Mouse (Mus musculus): ENCODE results near the gene Vpreb3. TPM values are rescaled to one million over a fixed set of nuclear protein-coding genes. Genes with fewer than 3 reads are reported as not detected.

The Vpreb3 gene
- polyA plus RNA-seq (2014; fragmentation: Nextera tagmentation; extraction: Ambion mirVana) = 0.88 and 1.3 TPM in 2 replicates

DNA sequence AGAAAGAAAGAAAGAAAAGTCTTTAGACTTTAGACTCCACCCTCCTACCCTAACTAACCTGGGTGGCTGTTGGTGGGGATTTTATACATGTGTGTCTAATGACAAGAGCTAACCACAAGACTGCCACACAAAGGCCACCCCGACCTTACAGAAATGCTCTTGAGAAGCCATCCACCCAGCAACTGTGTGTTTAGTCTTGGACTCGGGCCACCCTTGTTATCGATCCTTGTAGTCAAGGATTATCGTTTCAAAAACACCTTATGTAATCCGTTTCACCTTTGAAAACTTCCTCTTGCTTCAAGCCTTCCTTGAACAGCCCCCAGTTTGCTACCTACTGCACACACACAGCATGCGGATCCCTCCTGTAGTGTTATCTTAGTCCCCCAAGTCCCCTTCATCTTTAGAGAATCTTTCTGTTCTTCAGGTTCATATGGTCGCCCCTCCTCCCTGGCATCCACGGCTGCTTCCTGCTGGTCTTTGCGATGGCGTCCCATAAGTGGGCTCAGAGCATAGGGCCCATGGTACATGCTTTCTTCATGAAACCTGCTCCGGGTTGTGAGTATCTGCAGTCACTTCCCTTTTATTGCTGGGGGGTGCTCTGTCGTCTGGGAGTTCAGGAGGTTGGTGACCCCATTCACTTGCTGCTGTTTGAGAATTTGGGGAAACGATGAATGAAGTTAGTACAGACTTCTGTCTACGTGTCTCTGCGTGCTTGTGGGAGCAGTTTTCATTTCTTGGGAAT is at the start of gene Vpreb3:
Gene Vpreb3, plus strand, starts transcription at position 322 of the 742 bp plus-strand sequence.
- Histone ChIP-seq H3K4me1 (ENCODE audit: control insufficient read depth, insufficient read depth, low read length) (peaks cover 11% of the 10 kb centered on the region; the same call in 1 of the 2 replicates), H3K27ac (ENCODE audit: low read length) (peak within 1 kb of the TSS; percentile 67), H3K9me3 (ENCODE audit: control insufficient read depth, low read depth, low read length) (no peaks in the 10 kb centered on the region), H3K4me2 (replicated peaks; ENCODE audit: low read depth, low read length) (no peak within 1 kb of the TSS), H3K36me3 (ENCODE audit: control insufficient read depth, insufficient read depth, low read length) (no peaks in the 10 kb centered on the region), H3K9ac (replicated peaks; ENCODE audit: low read depth, low read length) (no peak within 1 kb of the TSS), H3K27me3 (ENCODE audit: control insufficient read depth, insufficient read depth, low read length) (no peaks in the 10 kb centered on the region), H3K4me3 (ENCODE audit: low read depth, low read length) (no peak within 1 kb of the TSS)
- ATAC-seq (ENCODE audit: insufficient number of reproducible peaks, insufficient read depth, low FRiP score, low read depth) = no peak
- 78% methylated on average over 15 of the region's 15 CpGs for WGBS

DNA sequence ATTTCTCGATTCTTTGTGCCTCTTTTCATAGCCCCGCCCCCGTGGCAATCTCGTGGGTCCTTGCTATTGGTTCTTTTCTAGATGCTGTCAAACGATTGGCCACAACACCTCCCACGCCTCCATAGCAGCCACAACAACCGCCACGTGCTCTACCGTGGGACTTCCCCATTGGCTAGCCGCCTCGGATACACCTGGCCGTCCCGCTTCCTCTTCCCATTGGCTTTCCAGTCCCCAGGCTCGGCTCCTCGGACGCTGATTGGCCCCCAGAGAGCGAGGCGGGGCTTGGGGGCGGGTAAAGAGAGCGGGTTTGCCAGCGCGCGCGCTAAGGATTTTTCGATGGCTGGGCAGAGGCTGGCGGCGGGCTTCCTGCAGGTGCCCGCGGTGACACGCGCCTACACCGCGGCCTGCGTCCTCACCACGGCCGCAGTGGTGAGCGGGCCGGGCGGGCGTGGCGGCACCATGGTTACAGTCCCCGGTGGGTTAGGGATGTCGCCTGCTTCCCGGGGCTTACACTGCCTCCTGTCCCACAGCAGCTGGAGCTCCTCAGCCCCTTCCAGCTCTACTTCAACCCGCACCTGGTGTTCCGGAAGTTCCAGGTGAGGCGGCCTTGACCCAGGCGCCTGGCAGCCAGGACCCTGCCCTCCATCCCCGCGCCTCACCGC is 49.6 kb upstream of the Vpreb3 start, which contains the start of gene Derl3:
Gene Derl3, plus strand, starts transcription at position 325 of the 662 bp plus-strand sequence.
- Histone ChIP-seq H3K9me3 (ENCODE audit: control insufficient read depth, low read depth, low read length) (no peaks in the 10 kb centered on the region), H3K27me3 (ENCODE audit: control insufficient read depth, insufficient read depth, low read length) (no peaks in the 10 kb centered on the region), H3K4me3 (ENCODE audit: low read depth, low read length) (peak within 1 kb of the TSS; percentile 33), H3K4me2 (replicated peaks; ENCODE audit: low read depth, low read length) (peak within 1 kb of the TSS; percentile 82), H3K27ac (ENCODE audit: low read length) (no peak within 1 kb of the TSS), H3K9ac (replicated peaks; ENCODE audit: low read depth, low read length) (no peak within 1 kb of the TSS), H3K36me3 (ENCODE audit: control insufficient read depth, insufficient read depth, low read length) (peaks cover 28% of the 10 kb centered on the region), H3K4me1 (ENCODE audit: control insufficient read depth, insufficient read depth, low read length) (peaks cover 9% of the 10 kb centered on the region; the same call in 1 of the 2 replicates)
- WGBS = under 1% methylated on average over 50 of the region's 51 CpGs
- ATAC-seq (ENCODE audit: insufficient number of reproducible peaks, insufficient read depth, low FRiP score, low read depth) = peak; percentile 99

DNA sequence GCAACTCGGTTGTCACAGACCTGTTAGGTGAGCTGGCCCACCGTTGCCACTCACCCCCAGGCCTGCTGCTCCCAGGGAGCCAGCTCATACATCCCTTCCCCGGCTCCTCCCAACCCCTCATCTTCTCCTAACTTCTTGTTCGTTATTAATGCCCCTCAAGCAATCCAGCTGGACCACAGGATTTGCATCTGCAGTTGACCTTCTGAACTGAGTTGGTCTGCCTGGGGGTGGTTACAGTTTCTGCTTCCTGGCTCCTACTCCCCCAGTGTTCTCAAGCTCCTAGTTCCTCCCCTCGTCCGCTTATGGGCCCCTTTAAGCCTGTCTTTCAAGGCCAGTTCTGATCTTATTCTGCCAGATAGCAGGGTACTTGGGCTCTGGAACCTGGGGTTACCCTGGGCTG is 48.3 kb upstream of the Vpreb3 start:
- H3K4me3 ChIP-seq (ENCODE audit: low read depth, low read length) = no peak overlapping the region
- peaks cover 42% of the 10 kb centered on the region for H3K36me3 ChIP-seq (ENCODE audit: control insufficient read depth, insufficient read depth, low read length)
- WGBS = 70% methylated on average over 6 of the region's 6 CpGs
- H3K27me3 ChIP-seq (ENCODE audit: control insufficient read depth, insufficient read depth, low read length) = no peaks in the 10 kb centered on the region
- ATAC-seq (ENCODE audit: insufficient number of reproducible peaks, insufficient read depth, low FRiP score, low read depth) = no peak
- no peak overlapping the region for H3K4me2 ChIP-seq (replicated peaks; ENCODE audit: low read depth, low read length)
- H3K27ac ChIP-seq (ENCODE audit: low read length) = no peak overlapping the region
- no peak overlapping the region for H3K9ac ChIP-seq (replicated peaks; ENCODE audit: low read depth, low read length)
- H3K4me1 ChIP-seq (ENCODE audit: control insufficient read depth, insufficient read depth, low read length) = peaks cover 9% of the 10 kb centered on the region; the same call in 1 of the 2 replicates
- H3K9me3 ChIP-seq (ENCODE audit: control insufficient read depth, low read depth, low read length) = no peaks in the 10 kb centered on the region

DNA sequence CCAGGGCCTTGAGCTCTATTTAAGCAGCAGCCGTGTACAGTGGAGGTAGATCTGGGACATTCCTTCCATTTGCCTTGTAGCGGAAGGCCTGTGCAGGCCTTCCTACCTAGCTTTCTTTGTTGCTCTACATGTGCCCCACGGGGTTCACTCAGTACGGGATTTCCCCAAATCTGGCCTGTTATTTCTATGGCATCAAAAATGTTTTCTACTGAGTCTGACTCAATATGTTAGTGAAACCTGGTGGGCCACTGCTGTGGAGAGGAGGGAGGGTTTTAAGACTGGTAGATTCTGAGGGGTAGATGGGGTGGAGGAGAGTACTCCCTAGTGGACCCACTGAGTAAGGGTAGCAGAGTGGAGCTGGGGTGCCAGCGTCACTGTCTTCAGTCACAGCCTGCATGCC is 47.1 kb upstream of the Vpreb3 start:
- H3K36me3 ChIP-seq (ENCODE audit: control insufficient read depth, insufficient read depth, low read length) = peaks cover 49% of the 10 kb centered on the region
- no peaks in the 10 kb centered on the region for H3K27me3 ChIP-seq (ENCODE audit: control insufficient read depth, insufficient read depth, low read length)
- H3K4me2 ChIP-seq (replicated peaks; ENCODE audit: low read depth, low read length) = no peak overlapping the region
- H3K9ac ChIP-seq (replicated peaks; ENCODE audit: low read depth, low read length) = no peak overlapping the region
- H3K4me3 ChIP-seq (ENCODE audit: low read depth, low read length) = no peak overlapping the region
- no peaks in the 10 kb centered on the region for H3K9me3 ChIP-seq (ENCODE audit: control insufficient read depth, low read depth, low read length)
- WGBS = 93% methylated on average over 5 of the region's 5 CpGs
- ATAC-seq (ENCODE audit: insufficient number of reproducible peaks, insufficient read depth, low FRiP score, low read depth) = no peak
- H3K27ac ChIP-seq (ENCODE audit: low read length) = no peak overlapping the region
- H3K4me1 ChIP-seq (ENCODE audit: control insufficient read depth, insufficient read depth, low read length) = peaks cover 9% of the 10 kb centered on the region; the same call in 1 of the 2 replicates

DNA sequence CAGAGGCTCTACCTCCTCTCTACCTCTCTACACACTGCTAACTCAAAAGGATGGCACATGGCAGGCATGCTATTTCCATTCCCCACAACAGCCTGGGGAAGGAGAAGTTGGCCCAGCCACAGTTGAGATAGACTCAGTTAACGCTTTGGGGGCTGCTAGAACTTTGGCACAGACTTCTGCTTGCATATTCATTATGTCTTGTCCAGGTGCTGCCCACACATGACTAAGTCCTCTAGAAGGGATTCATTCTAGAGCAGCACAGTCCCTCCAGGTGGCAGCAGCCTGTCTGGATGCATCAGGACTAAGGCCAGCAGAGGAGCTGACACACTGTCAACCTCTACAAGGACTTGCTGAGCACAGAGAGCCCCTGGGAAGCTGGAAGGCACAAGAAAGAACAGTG is 46.6 kb upstream of the Vpreb3 start:
- Histone ChIP-seq H3K4me2 (replicated peaks; ENCODE audit: low read depth, low read length) (no peak overlapping the region), H3K4me1 (ENCODE audit: control insufficient read depth, insufficient read depth, low read length) (peaks cover 9% of the 10 kb centered on the region; the same call in 1 of the 2 replicates), H3K4me3 (ENCODE audit: low read depth, low read length) (no peak overlapping the region), H3K9me3 (ENCODE audit: control insufficient read depth, low read depth, low read length) (no peaks in the 10 kb centered on the region), H3K9ac (replicated peaks; ENCODE audit: low read depth, low read length) (no peak overlapping the region), H3K27ac (ENCODE audit: low read length) (no peak overlapping the region), H3K27me3 (ENCODE audit: control insufficient read depth, insufficient read depth, low read length) (no peaks in the 10 kb centered on the region), H3K36me3 (ENCODE audit: control insufficient read depth, insufficient read depth, low read length) (peaks cover 54% of the 10 kb centered on the region)
- WGBS = 97% methylated on average over 1 of the region's 1 CpGs
- no peak for ATAC-seq (ENCODE audit: insufficient number of reproducible peaks, insufficient read depth, low FRiP score, low read depth)

DNA sequence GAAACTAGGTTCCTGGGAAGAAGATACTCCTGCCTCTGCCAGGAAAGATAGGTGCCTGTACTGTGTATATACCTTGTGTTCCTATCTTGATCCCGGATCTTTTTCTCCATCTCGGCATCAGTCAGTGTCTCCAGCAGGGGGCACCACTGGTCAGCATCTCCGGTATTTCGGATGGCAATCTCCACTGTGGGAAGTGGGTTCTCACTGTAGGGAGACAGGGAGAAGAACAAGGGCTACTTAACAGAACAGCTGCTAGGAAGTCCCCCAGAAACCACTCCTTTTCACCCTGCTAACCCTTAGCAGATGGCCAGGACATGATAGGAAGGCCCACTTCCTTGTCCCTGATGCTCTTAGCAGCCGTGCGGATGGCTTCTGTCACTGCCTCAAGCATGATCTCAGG is 45.5 kb upstream of the Vpreb3 start:
- ATAC-seq (ENCODE audit: insufficient number of reproducible peaks, insufficient read depth, low FRiP score, low read depth) = no peak
- Histone ChIP-seq H3K9me3 (ENCODE audit: control insufficient read depth, low read depth, low read length) (no peaks in the 10 kb centered on the region), H3K27ac (ENCODE audit: low read length) (no peak overlapping the region), H3K4me1 (ENCODE audit: control insufficient read depth, insufficient read depth, low read length) (peaks cover 9% of the 10 kb centered on the region; the same call in 1 of the 2 replicates), H3K9ac (replicated peaks; ENCODE audit: low read depth, low read length) (no peak overlapping the region), H3K4me3 (ENCODE audit: low read depth, low read length) (no peak overlapping the region), H3K4me2 (replicated peaks; ENCODE audit: low read depth, low read length) (no peak overlapping the region), H3K27me3 (ENCODE audit: control insufficient read depth, insufficient read depth, low read length) (no peaks in the 10 kb centered on the region), H3K36me3 (ENCODE audit: control insufficient read depth, insufficient read depth, low read length) (peaks cover 65% of the 10 kb centered on the region)
- WGBS = 49% methylated on average over 6 of the region's 6 CpGs

DNA sequence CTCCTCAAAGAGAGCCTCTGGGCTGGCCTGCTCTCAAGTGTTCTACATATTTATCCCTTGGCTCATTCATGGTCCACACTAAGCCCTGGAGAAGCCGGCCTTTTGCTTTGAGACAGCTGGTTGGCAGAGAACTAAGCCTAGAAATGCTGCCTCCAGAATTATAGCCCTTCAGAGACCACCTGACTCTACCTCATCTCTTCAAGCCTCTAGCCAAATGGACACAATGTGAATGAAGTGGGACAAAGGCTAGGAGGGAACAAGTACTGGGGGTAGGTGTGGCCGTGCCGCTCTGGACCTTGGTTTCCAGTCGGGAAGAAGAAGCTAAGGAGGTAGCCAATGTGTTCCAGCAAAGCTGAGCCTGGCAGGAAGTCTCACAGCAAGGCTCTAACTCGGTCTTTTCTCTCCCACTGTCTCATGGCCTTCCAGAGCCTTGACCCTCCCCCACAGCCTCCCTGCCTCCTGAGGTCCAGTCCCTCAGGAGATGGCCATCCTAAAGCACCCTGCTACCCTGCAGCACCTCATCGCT is 44.8 kb upstream of the Vpreb3 start:
- 76% methylated on average over 6 of the region's 6 CpGs for WGBS
- Histone ChIP-seq H3K9ac (replicated peaks; ENCODE audit: low read depth, low read length) (no peak overlapping the region), H3K4me3 (ENCODE audit: low read depth, low read length) (no peak overlapping the region), H3K27ac (ENCODE audit: low read length) (no peak overlapping the region), H3K4me2 (replicated peaks; ENCODE audit: low read depth, low read length) (no peak overlapping the region), H3K9me3 (ENCODE audit: control insufficient read depth, low read depth, low read length) (no peaks in the 10 kb centered on the region), H3K27me3 (ENCODE audit: control insufficient read depth, insufficient read depth, low read length) (no peaks in the 10 kb centered on the region), H3K36me3 (ENCODE audit: control insufficient read depth, insufficient read depth, low read length) (peaks cover 73% of the 10 kb centered on the region), H3K4me1 (ENCODE audit: control insufficient read depth, insufficient read depth, low read length) (0 out of 2 replicates have a peak, but pooled peaks cover 5% of the 10 kb centered on the region)
- no peak for ATAC-seq (ENCODE audit: insufficient number of reproducible peaks, insufficient read depth, low FRiP score, low read depth)

DNA sequence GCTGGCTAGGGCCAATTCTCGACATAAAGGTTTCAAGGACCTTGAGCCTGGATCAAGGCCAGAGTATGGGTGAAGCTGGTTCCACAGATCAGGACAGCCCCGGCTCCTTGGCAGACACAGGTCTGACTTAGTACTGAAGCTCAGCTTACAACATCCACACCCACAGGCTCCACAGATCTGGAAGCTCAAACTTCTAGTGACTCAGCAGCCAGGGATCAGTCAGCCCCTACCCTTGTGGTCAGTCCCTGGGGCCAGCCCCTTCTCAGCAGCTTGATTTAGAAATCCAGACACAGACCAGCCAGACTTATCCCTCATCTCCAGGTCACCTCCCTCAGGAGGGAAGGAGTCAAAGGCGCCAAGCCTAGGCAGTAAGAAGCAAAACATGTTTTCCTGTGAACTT is 44.0 kb upstream of the Vpreb3 start:
- ATAC-seq (ENCODE audit: insufficient number of reproducible peaks, insufficient read depth, low FRiP score, low read depth) = no peak

More for the DNA sequence above, 44.0 kb upstream of the Vpreb3 start:
- no peak overlapping the region for H3K4me3 ChIP-seq (ENCODE audit: low read depth, low read length)
- no peaks in the 10 kb centered on the region for H3K27me3 ChIP-seq (ENCODE audit: control insufficient read depth, insufficient read depth, low read length)
- no peak overlapping the region for H3K9ac ChIP-seq (replicated peaks; ENCODE audit: low read depth, low read length)
- no peak overlapping the region for H3K4me2 ChIP-seq (replicated peaks; ENCODE audit: low read depth, low read length)
- no peak overlapping the region for H3K27ac ChIP-seq (ENCODE audit: low read length)
- 68% methylated on average over 3 of the region's 3 CpGs for WGBS
- H3K36me3 ChIP-seq (ENCODE audit: control insufficient read depth, insufficient read depth, low read length) = peaks cover 80% of the 10 kb centered on the region
- H3K9me3 ChIP-seq (ENCODE audit: control insufficient read depth, low read depth, low read length) = no peaks in the 10 kb centered on the region
- no peaks in the 10 kb centered on the region for H3K4me1 ChIP-seq (ENCODE audit: control insufficient read depth, insufficient read depth, low read length)

Data from stomach, embryonic 14.5 days (tissue).